Mouse (Mus musculus) midbrain, embryonic 13.5 days (tissue): ENCODE measurements around the gene Ss18l1. TPM values are rescaled to one million over a fixed set of nuclear protein-coding genes. Genes with fewer than 3 reads are reported as not detected.

Experiments used
- ATAC-seq: fragments of 200-750 bp; cut with Nextera tagmentation; 2 replicates; pipeline ENCODE4 v1.8.0; 2017; ENCODE audit warnings: mild to moderate bottlenecking, moderate TSS enrichment, moderate library complexity
- H3K27ac ChIP-seq: fragments of 300-500 bp; sonication (generic); 2 replicates; pipeline ENCODE4 v1.5.1; 2015; ENCODE audit warnings: inconsistent platforms, mild to moderate bottlenecking, moderate library complexity
- H3K27me3 ChIP-seq: fragments of 300-500 bp; sonication (generic); 2 replicates; pipeline ENCODE4 v1.6.1; 2015; ENCODE audit warnings: mild to moderate bottlenecking, inconsistent platforms
- H3K36me3 ChIP-seq: fragments of 300-500 bp; sonication (generic); 2 replicates; pipeline ENCODE4 v1.6.1; 2015; ENCODE audit warnings: mild to moderate bottlenecking, inconsistent platforms
- H3K4me1 ChIP-seq: fragments of 300-500 bp; sonication (generic); replicated peaks from 2 replicates; pipeline ENCODE4 v1.6.1; 2015; ENCODE audit warnings: inconsistent platforms
- H3K4me2 ChIP-seq: fragments of 300-500 bp; sonication (generic); replicated peaks from 2 replicates; pipeline ENCODE4 v1.6.1; 2015; ENCODE audit warnings: moderate library complexity, mild to moderate bottlenecking, inconsistent platforms
- H3K4me3 ChIP-seq: fragments of 300-500 bp; sonication (generic); replicated peaks from 2 replicates; pipeline ENCODE4 v1.5.1; 2015; ENCODE audit warnings: mild to moderate bottlenecking, inconsistent platforms
- H3K9ac ChIP-seq: fragments of 300-500 bp; sonication (generic); replicated peaks from 2 replicates; pipeline ENCODE4 v1.6.1; 2015; ENCODE audit warnings: mild to moderate bottlenecking, inconsistent platforms
- H3K9me3 ChIP-seq: fragments of 300-500 bp; sonication (generic); 2 replicates; pipeline ENCODE4 v1.6.1; 2016; ENCODE audit warnings: mild to moderate bottlenecking, inconsistent platforms
- WGBS: fragments of 180-500 bp; shearing (Covaris S2); methylation state at CpG from one replicate; pipeline ENCODE4 v1.1.7; 2015; 5-methylcytosine and 5-hydroxymethylcytosine counted together
- polyA plus RNA-seq: library from polyadenylated mRNA; unstranded; fragments of >200 nt; fragmentation: Nextera tagmentation; extraction: Ambion mirVana; gene quantifications from 2 replicates; pipeline ENCODE4 v1.2.1, GENCODE M21; 2015

Gene Ss18l1
- polyA plus RNA-seq, 1 experiment from 2014 or later = 51.2 TPM

- H3K9ac ChIP-seq = peak overlapping the region; percentile 96
- H3K4me3 ChIP-seq = peak overlapping the region; percentile 97
- H3K36me3 ChIP-seq = peaks cover 25% of the 10 kb centered on the region
- under 1% methylated on average over 60 of the region's 66 CpGs for WGBS
- H3K9me3 ChIP-seq = no peaks in the 10 kb centered on the region
- ATAC-seq = peak; percentile 64
- H3K4me1 ChIP-seq = peaks cover 48% of the 10 kb centered on the region
- H3K4me2 ChIP-seq = peak overlapping the region; percentile 81
- H3K27me3 ChIP-seq = no peaks in the 10 kb centered on the region
- H3K27ac ChIP-seq = peak overlapping the region; percentile 99
Observed at GRCm38 (mm10) chr2:180042858-180043515, 678 bp downstream of the Ss18l1 start.

- peaks cover 36% of the 10 kb centered on the region for H3K4me1 ChIP-seq
- H3K9me3 ChIP-seq = no peaks in the 10 kb centered on the region
- no peaks in the 10 kb centered on the region for H3K27me3 ChIP-seq
- peak overlapping the region; percentile 10; the same call in 1 of the 2 replicates for H3K4me2 ChIP-seq
- peaks cover 8% of the 10 kb centered on the region for H3K36me3 ChIP-seq
- ATAC-seq = no peak
- 54% methylated on average over 4 of the region's 4 CpGs for WGBS
- H3K4me3 ChIP-seq = no peak overlapping the region
- no peak overlapping the region for H3K27ac ChIP-seq
- no peak overlapping the region; the same call in 1 of the 2 replicates for H3K9ac ChIP-seq
Observed at GRCm38 (mm10) chr2:180045283-180045682, 3.0 kb downstream of the Ss18l1 start.

- ATAC-seq = no peak
- Histone ChIP-seq H3K27ac (no peak overlapping the region), H3K9me3 (no peaks in the 10 kb centered on the region), H3K27me3 (no peaks in the 10 kb centered on the region), H3K9ac (no peak overlapping the region), H3K4me3 (no peak overlapping the region), H3K36me3 (peaks cover 16% of the 10 kb centered on the region), H3K4me2 (no peak overlapping the region), H3K4me1 (peaks cover 35% of the 10 kb centered on the region)
- 92% methylated on average over 3 of the region's 3 CpGs for WGBS
Observed at GRCm38 (mm10) chr2:180047580-180047979, 5.3 kb downstream of the Ss18l1 start.

- ATAC-seq = no peak
- H3K4me2 ChIP-seq = no peak overlapping the region
- H3K9ac ChIP-seq = no peak overlapping the region
- H3K36me3 ChIP-seq = peaks cover 21% of the 10 kb centered on the region
- 96% methylated on average over 18 of the region's 18 CpGs for WGBS
- H3K4me1 ChIP-seq = peaks cover 35% of the 10 kb centered on the region
- H3K27me3 ChIP-seq = no peaks in the 10 kb centered on the region
- no peaks in the 10 kb centered on the region for H3K9me3 ChIP-seq
- H3K27ac ChIP-seq = no peak overlapping the region
- no peak overlapping the region for H3K4me3 ChIP-seq
Observed at GRCm38 (mm10) chr2:180047980-180048635, 5.8 kb downstream of the Ss18l1 start.

- H3K4me1 ChIP-seq = peaks cover 12% of the 10 kb centered on the region
- H3K9ac ChIP-seq = no peak overlapping the region; the same call in 1 of the 2 replicates
- H3K27ac ChIP-seq = no peak overlapping the region
- no peaks in the 10 kb centered on the region for H3K27me3 ChIP-seq
- peaks cover 48% of the 10 kb centered on the region for H3K36me3 ChIP-seq
- H3K4me2 ChIP-seq = no peak overlapping the region
- WGBS = 23% methylated on average over 5 of the region's 5 CpGs
- H3K9me3 ChIP-seq = no peaks in the 10 kb centered on the region
- no peak overlapping the region for H3K4me3 ChIP-seq
- ATAC-seq = peak; percentile 60
Observed at GRCm38 (mm10) chr2:180050986-180051385, 8.7 kb downstream of the Ss18l1 start.

- H3K9me3 ChIP-seq = no peaks in the 10 kb centered on the region
- peak; percentile 25; the same call in 1 of the 2 replicates for ATAC-seq
- 90% methylated on average over 14 of the region's 14 CpGs for WGBS
- H3K27me3 ChIP-seq = no peaks in the 10 kb centered on the region
- peaks cover 54% of the 10 kb centered on the region for H3K36me3 ChIP-seq
- H3K4me2 ChIP-seq = no peak overlapping the region
- H3K4me3 ChIP-seq = no peak overlapping the region
- no peak overlapping the region for H3K27ac ChIP-seq
- H3K4me1 ChIP-seq = peaks cover 12% of the 10 kb centered on the region
- H3K9ac ChIP-seq = no peak overlapping the region
Observed at GRCm38 (mm10) chr2:180051986-180052733, 9.9 kb downstream of the Ss18l1 start.

- ATAC-seq = no peak
- H3K27me3 ChIP-seq = no peaks in the 10 kb centered on the region
- peaks cover 59% of the 10 kb centered on the region for H3K36me3 ChIP-seq
- no peaks in the 10 kb centered on the region for H3K9me3 ChIP-seq
- no peak overlapping the region for H3K27ac ChIP-seq
- WGBS = over 99% methylated on average over 9 of the region's 9 CpGs
- no peak overlapping the region for H3K4me3 ChIP-seq
- peaks cover 12% of the 10 kb centered on the region for H3K4me1 ChIP-seq
- no peak overlapping the region for H3K4me2 ChIP-seq
- no peak overlapping the region for H3K9ac ChIP-seq
Observed at GRCm38 (mm10) chr2:180053001-180053400, 10.7 kb downstream of the Ss18l1 start.

- Histone ChIP-seq H3K27me3 (no peaks in the 10 kb centered on the region), H3K9me3 (no peaks in the 10 kb centered on the region), H3K9ac (no peak overlapping the region), H3K4me2 (no peak overlapping the region), H3K4me3 (no peak overlapping the region), H3K27ac (no peak overlapping the region), H3K4me1 (no peaks in the 10 kb centered on the region), H3K36me3 (peaks cover 80% of the 10 kb centered on the region)
- 96% methylated on average over 11 of the region's 11 CpGs for WGBS
- ATAC-seq = no peak
Observed at GRCm38 (mm10) chr2:180063338-180064131, 21.2 kb downstream of the Ss18l1 start.

- ATAC-seq = peak; percentile 16; the same call in 1 of the 2 replicates
- Histone ChIP-seq H3K27ac (peak overlapping the region; percentile 86), H3K9me3 (no peaks in the 10 kb centered on the region), H3K9ac (peak overlapping the region; percentile 81), H3K4me3 (peak overlapping the region; percentile 63), H3K27me3 (no peaks in the 10 kb centered on the region), H3K36me3 (peaks cover 41% of the 10 kb centered on the region), H3K4me1 (peaks cover 17% of the 10 kb centered on the region), H3K4me2 (peak overlapping the region; percentile 82)
- WGBS = 37% methylated on average over 20 of the region's 20 CpGs
Observed at GRCm38 (mm10) chr2:180069770-180070480, 27.6 kb downstream of the Ss18l1 start.

- peak within 1 kb of the TSS; percentile 82 for H3K4me2 ChIP-seq
- 4% methylated on average over 58 of the region's 58 CpGs for WGBS
- peak; percentile 97 for ATAC-seq
- peak within 1 kb of the TSS; percentile 63 for H3K4me3 ChIP-seq
- H3K27ac ChIP-seq = peak within 1 kb of the TSS; percentile 86
- H3K9ac ChIP-seq = peak within 1 kb of the TSS; percentile 81
- H3K4me1 ChIP-seq = peaks cover 17% of the 10 kb centered on the region
- H3K36me3 ChIP-seq = peaks cover 36% of the 10 kb centered on the region
- H3K27me3 ChIP-seq = no peaks in the 10 kb centered on the region
- H3K9me3 ChIP-seq = no peaks in the 10 kb centered on the region
Observed at GRCm38 (mm10) chr2:180070481-180071453, 28.5 kb downstream of the Ss18l1 start, which contains the start of gene Mtg2. Mtg2 (plus strand) TSS chr2:180070588.
